Mouse (Mus musculus): ENCODE data around the gene Adgra3. TPM values are rescaled to one million over a fixed set of nuclear protein-coding genes. Genes with fewer than 3 reads are reported as not detected.

Gene Adgra3
- polyA plus RNA-seq, 1 experiment from 2014 or later: 8.9 TPM

DNA sequence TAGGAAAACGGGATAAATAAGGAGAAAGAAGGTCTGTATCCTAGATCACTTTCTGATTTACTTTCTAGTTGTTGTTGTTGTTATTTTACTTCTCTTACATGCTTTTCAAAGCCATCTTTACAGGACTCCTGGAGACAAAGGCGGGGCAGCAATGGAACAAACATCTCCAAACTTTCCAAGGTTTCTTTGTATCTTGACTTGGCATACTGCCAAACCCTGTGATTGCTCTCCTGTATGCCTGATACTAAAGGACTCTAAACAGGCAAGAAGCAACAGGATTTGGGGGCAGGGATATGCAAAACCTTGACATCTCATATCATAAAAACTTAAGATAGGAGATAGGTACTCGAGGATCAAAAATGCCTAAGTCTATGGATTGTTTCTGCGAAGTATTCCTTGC, 6.3 kb downstream of the Adgra3 start:
- no peak for TF ChIP-seq CTCF (IDR thresholded peaks at IDR 0.05; ENCODE audit: low read depth)
- Histone ChIP-seq H3K36me3 (ENCODE audit: control insufficient read depth, insufficient read depth) (no peaks in the 10 kb centered on the region), H3K9me3 (ENCODE audit: control insufficient read depth) (no peaks in the 10 kb centered on the region), H3K27me3 (replicated peaks; ENCODE audit: control insufficient read depth, insufficient read depth, low read length) (no peaks in the 10 kb centered on the region), H3K9ac (ENCODE audit: low read depth, low read length) (no peak overlapping the region), H3K4me1 (replicated peaks; ENCODE audit: control insufficient read depth, insufficient read depth, low read length) (0 out of 2 replicates have a peak, but pooled peaks cover 2% of the 10 kb centered on the region), H3K4me3 (ENCODE audit: low read depth, low read length) (no peak overlapping the region), H3K4me2 (replicated peaks; ENCODE audit: low read depth) (no peak overlapping the region), H3K27ac (ENCODE audit: low read depth, low read length) (no peak overlapping the region)
- ATAC-seq: no peak
- 49% methylated on average over 4 of the region's 4 CpGs for WGBS

DNA sequence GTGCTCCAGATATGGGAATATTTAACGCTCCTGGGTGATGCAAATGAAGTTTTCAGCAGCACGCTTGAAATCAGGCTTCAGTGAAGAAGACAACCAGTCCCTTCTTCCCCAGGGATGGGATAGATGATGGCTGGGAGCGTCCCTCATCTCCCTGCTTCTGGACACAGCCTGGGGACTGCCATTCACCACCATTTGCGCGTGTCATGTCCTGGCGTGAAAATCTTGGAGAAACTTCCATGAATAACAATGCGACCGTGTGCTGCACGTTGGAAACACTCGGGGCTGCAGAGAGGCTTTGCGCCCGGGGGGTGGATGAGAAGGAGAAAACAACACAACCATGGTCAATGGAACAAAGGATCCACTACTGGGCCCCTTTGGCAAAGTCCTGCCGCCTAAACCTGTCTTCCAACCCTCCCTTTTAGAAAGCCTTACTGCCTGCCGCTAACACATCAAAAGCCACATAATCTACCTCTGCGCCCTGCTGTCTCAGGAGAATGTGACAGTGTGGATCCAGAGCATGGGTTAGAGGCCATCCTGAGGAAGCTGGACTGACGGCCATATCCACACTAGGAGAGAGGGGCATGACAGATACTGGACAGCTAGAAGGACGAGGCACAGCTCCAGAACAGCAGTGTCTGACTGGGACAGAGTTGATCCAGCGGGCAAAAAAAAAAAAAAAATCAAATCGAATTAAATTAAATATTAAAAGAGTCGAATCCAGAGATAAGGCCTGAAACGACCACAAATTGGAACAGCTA, 8.0 kb downstream of the Adgra3 start:
- H3K4me1 ChIP-seq (replicated peaks; ENCODE audit: control insufficient read depth, insufficient read depth, low read length): 0 out of 2 replicates have a peak, but pooled peaks cover 2% of the 10 kb centered on the region
- no peak overlapping the region for H3K4me3 ChIP-seq (ENCODE audit: low read depth, low read length)
- no peak overlapping the region for H3K9ac ChIP-seq (ENCODE audit: low read depth, low read length)
- no peaks in the 10 kb centered on the region for H3K9me3 ChIP-seq (ENCODE audit: control insufficient read depth)
- H3K36me3 ChIP-seq (ENCODE audit: control insufficient read depth, insufficient read depth): no peaks in the 10 kb centered on the region
- H3K27me3 ChIP-seq (replicated peaks; ENCODE audit: control insufficient read depth, insufficient read depth, low read length): no peaks in the 10 kb centered on the region
- TF ChIP-seq CTCF (IDR thresholded peaks at IDR 0.05; ENCODE audit: low read depth): no peak
- no peak for ATAC-seq
- no peak overlapping the region for H3K27ac ChIP-seq (ENCODE audit: low read depth, low read length)
- 86% methylated on average over 21 of the region's 21 CpGs for WGBS
- H3K4me2 ChIP-seq (replicated peaks; ENCODE audit: low read depth): no peak overlapping the region

DNA sequence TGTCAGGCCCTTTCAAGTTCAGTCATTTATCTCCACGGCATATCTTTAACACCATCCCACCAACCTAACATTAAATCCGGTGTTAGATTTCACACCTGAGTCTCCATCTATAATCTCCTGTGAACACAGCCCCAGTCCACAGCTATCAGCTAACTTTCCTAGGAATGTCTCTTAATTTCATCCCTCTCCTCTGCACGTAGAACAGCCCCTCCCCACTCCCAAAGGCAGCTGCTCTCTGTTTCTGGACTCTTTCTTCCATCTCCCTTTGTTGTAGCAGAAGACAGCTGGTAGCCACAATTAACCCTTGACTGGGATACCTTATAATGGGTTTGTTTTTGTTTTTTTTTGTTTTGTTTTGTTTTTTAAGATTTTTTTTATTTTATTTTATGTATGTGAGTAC, 8.8 kb downstream of the Adgra3 start:
- no peaks in the 10 kb centered on the region for H3K9me3 ChIP-seq (ENCODE audit: control insufficient read depth)
- H3K27me3 ChIP-seq (replicated peaks; ENCODE audit: control insufficient read depth, insufficient read depth, low read length): no peaks in the 10 kb centered on the region
- no peak overlapping the region for H3K9ac ChIP-seq (ENCODE audit: low read depth, low read length)
- H3K4me2 ChIP-seq (replicated peaks; ENCODE audit: low read depth): no peak overlapping the region
- H3K4me1 ChIP-seq (replicated peaks; ENCODE audit: control insufficient read depth, insufficient read depth, low read length): 0 out of 2 replicates have a peak, but pooled peaks cover 2% of the 10 kb centered on the region
- 49% methylated on average over 3 of the region's 3 CpGs for WGBS
- no peak overlapping the region for H3K4me3 ChIP-seq (ENCODE audit: low read depth, low read length)
- H3K36me3 ChIP-seq (ENCODE audit: control insufficient read depth, insufficient read depth): no peaks in the 10 kb centered on the region
- no peak for ATAC-seq
- no peak overlapping the region for H3K27ac ChIP-seq (ENCODE audit: low read depth, low read length)
- TF ChIP-seq CTCF (IDR thresholded peaks at IDR 0.05; ENCODE audit: low read depth): no peak

- no peak for TF ChIP-seq CTCF (IDR thresholded peaks at IDR 0.05; ENCODE audit: low read depth)
- Histone ChIP-seq H3K36me3 (ENCODE audit: control insufficient read depth, insufficient read depth) (no peaks in the 10 kb centered on the region), H3K9ac (ENCODE audit: low read depth, low read length) (no peak overlapping the region), H3K4me2 (replicated peaks; ENCODE audit: low read depth) (no peak overlapping the region), H3K27me3 (replicated peaks; ENCODE audit: control insufficient read depth, insufficient read depth, low read length) (no peaks in the 10 kb centered on the region), H3K4me3 (ENCODE audit: low read depth, low read length) (no peak overlapping the region), H3K4me1 (replicated peaks; ENCODE audit: control insufficient read depth, insufficient read depth, low read length) (0 out of 2 replicates have a peak, but pooled peaks cover 2% of the 10 kb centered on the region), H3K27ac (ENCODE audit: low read depth, low read length) (no peak overlapping the region), H3K9me3 (ENCODE audit: control insufficient read depth) (no peaks in the 10 kb centered on the region)
- 79% methylated on average over 8 of the region's 8 CpGs for WGBS
- no peak for ATAC-seq
These were observed 9.3 kb downstream of the Adgra3 start for GRCm38 (mm10) chr5:50049506-50049905.

GRCm38 (mm10) chr5:50048960-50049359, 9.8 kb downstream of the Adgra3 start:
- no peak for TF ChIP-seq CTCF (IDR thresholded peaks at IDR 0.05; ENCODE audit: low read depth)
- H3K36me3 ChIP-seq (ENCODE audit: control insufficient read depth, insufficient read depth): no peaks in the 10 kb centered on the region
- ATAC-seq: peak; percentile 84
- H3K9me3 ChIP-seq (ENCODE audit: control insufficient read depth): no peaks in the 10 kb centered on the region
- H3K27ac ChIP-seq (ENCODE audit: low read depth, low read length): no peak overlapping the region
- no peak overlapping the region for H3K4me2 ChIP-seq (replicated peaks; ENCODE audit: low read depth)
- WGBS: 52% methylated on average over 7 of the region's 7 CpGs
- 0 out of 2 replicates have a peak, but pooled peaks cover 2% of the 10 kb centered on the region for H3K4me1 ChIP-seq (replicated peaks; ENCODE audit: control insufficient read depth, insufficient read depth, low read length)
- H3K27me3 ChIP-seq (replicated peaks; ENCODE audit: control insufficient read depth, insufficient read depth, low read length): no peaks in the 10 kb centered on the region
- H3K9ac ChIP-seq (ENCODE audit: low read depth, low read length): no peak overlapping the region
- no peak overlapping the region for H3K4me3 ChIP-seq (ENCODE audit: low read depth, low read length)

GRCm38 (mm10) chr5:50048271-50048851, 10.4 kb downstream of the Adgra3 start:
- Histone ChIP-seq H3K27me3 (replicated peaks; ENCODE audit: control insufficient read depth, insufficient read depth, low read length) (no peaks in the 10 kb centered on the region), H3K9ac (ENCODE audit: low read depth, low read length) (no peak overlapping the region), H3K27ac (ENCODE audit: low read depth, low read length) (no peak overlapping the region), H3K4me1 (replicated peaks; ENCODE audit: control insufficient read depth, insufficient read depth, low read length) (0 out of 2 replicates have a peak, but pooled peaks cover 2% of the 10 kb centered on the region), H3K4me2 (replicated peaks; ENCODE audit: low read depth) (no peak overlapping the region), H3K9me3 (ENCODE audit: control insufficient read depth) (no peaks in the 10 kb centered on the region), H3K36me3 (ENCODE audit: control insufficient read depth, insufficient read depth) (no peaks in the 10 kb centered on the region), H3K4me3 (ENCODE audit: low read depth, low read length) (no peak overlapping the region)
- peak; percentile 44; the same call in 1 of the 2 replicates for ATAC-seq
- TF ChIP-seq CTCF (IDR thresholded peaks at IDR 0.05; ENCODE audit: low read depth): no peak
- 66% methylated on average over 5 of the region's 5 CpGs for WGBS
